Mouse (Mus musculus): ENCODE measurements around the gene Gm128.

Gm128 gene

GRCm38 (mm10) chr3:95241498-95241897, at the start of gene Gm128:
Gm128 (minus strand) TSS chr3:95241598.
- no peak for DNase-seq (ENCODE audit: low read depth, low spot score)

- no peak for DNase-seq (ENCODE audit: low read depth, low spot score)
Observed at GRCm38 (mm10) chr3:95291041-95291440, 49.6 kb upstream of the Gm128 start.

- DNase-seq (ENCODE audit: low read depth, low spot score), result no peak
Observed at GRCm38 (mm10) chr3:95290156-95290555, 48.8 kb upstream of the Gm128 start.

GRCm38 (mm10) chr3:95289419-95289818, 48.0 kb upstream of the Gm128 start:
- no peak for DNase-seq (ENCODE audit: low read depth, low spot score)

- no peak for DNase-seq (ENCODE audit: low read depth, low spot score)
Observed at GRCm38 (mm10) chr3:95287541-95287940, 46.1 kb upstream of the Gm128 start.

- no peak for DNase-seq (ENCODE audit: low read depth, low spot score)
Observed at GRCm38 (mm10) chr3:95286510-95286909, 45.1 kb upstream of the Gm128 start.

- no peak for DNase-seq (ENCODE audit: low read depth, low spot score)
Observed at GRCm38 (mm10) chr3:95286011-95286410, 44.6 kb upstream of the Gm128 start.

GRCm38 (mm10) chr3:95285390-95285789, 44.0 kb upstream of the Gm128 start:
- DNase-seq (ENCODE audit: low read depth, low spot score), result no peak

- no peak for DNase-seq (ENCODE audit: low read depth, low spot score)
Observed at GRCm38 (mm10) chr3:95284501-95285281, 43.3 kb upstream of the Gm128 start.

GRCm38 (mm10) chr3:95284062-95284461, 42.7 kb upstream of the Gm128 start:
- no peak for DNase-seq (ENCODE audit: low read depth, low spot score)

GRCm38 (mm10) chr3:95283589-95283941, 42.2 kb upstream of the Gm128 start:
- no peak for DNase-seq (ENCODE audit: low read depth, low spot score)

- DNase-seq (ENCODE audit: low read depth, low spot score), result peak; percentile 78
Observed at GRCm38 (mm10) chr3:95282865-95283588, 41.6 kb upstream of the Gm128 start.

GRCm38 (mm10) chr3:95282381-95282864, 41.0 kb upstream of the Gm128 start:
- DNase-seq (ENCODE audit: low read depth, low spot score), result peak; percentile 56

- peak; percentile 98 for DNase-seq (ENCODE audit: low read depth, low spot score)
Observed at GRCm38 (mm10) chr3:95281216-95282126, 40.1 kb upstream of the Gm128 start, which contains the start of the genes Mindy1 and Prune1. Mindy1 (plus strand) TSS chr3:95281345. Prune1 (minus strand) TSS chr3:95282076.

- DNase-seq (ENCODE audit: low read depth, low spot score), result peak; percentile 43
Observed at GRCm38 (mm10) chr3:95280747-95281146, 39.3 kb upstream of the Gm128 start.

- peak; percentile 65 for DNase-seq (ENCODE audit: low read depth, low spot score)
Observed at GRCm38 (mm10) chr3:95277149-95277551, 35.8 kb upstream of the Gm128 start.

GRCm38 (mm10) chr3:95276428-95276934, 35.1 kb upstream of the Gm128 start:
- DNase-seq (ENCODE audit: low read depth, low spot score), result no peak

GRCm38 (mm10) chr3:95275161-95275560, 33.8 kb upstream of the Gm128 start:
- DNase-seq (ENCODE audit: low read depth, low spot score), result peak; percentile 86

GRCm38 (mm10) chr3:95274453-95274852, 33.1 kb upstream of the Gm128 start:
- DNase-seq (ENCODE audit: low read depth, low spot score), result no peak

GRCm38 (mm10) chr3:95273471-95273870, 32.1 kb upstream of the Gm128 start:
- no peak for DNase-seq (ENCODE audit: low read depth, low spot score)

- no peak for DNase-seq (ENCODE audit: low read depth, low spot score)
Observed at GRCm38 (mm10) chr3:95270766-95271364, 29.5 kb upstream of the Gm128 start.
